Mouse (Mus musculus) midbrain, embryonic 11.5 days (tissue): ENCODE measurements at regions not wholly inside any gene's neighbourhood (a gene's known extent, or its start where the extent isn't known, plus 50 kb on each side); places are given as distances from the start of the nearest gene placed in this dataset.
A peak's percentile ranks its signal among the peaks of the same experiment; 100 is the strongest.

Experiments
- ATAC-seq: fragments of 200-750 bp; cut with Nextera tagmentation; 2 replicates; pipeline ENCODE4 v1.8.0; 2017; ENCODE audit warnings: moderate TSS enrichment, moderate library complexity; ENCODE audit not compliant: low FRiP score
- DNase-seq: peaks from one replicate; pipeline ENCODE4 v3.0.0; 2015; ENCODE audit warnings: low spot score; ENCODE audit errors: missing footprints
- H3K27ac ChIP-seq: fragments of 300-500 bp; sonication (generic); 2 replicates; pipeline ENCODE4 v1.5.1; 2014; ENCODE audit warnings: low read depth, low read length
- H3K27me3 ChIP-seq: fragments of 300-500 bp; sonication (generic); 2 replicates; pipeline ENCODE4 v1.6.1; 2014; ENCODE audit warnings: mild to moderate bottlenecking, low read length, moderate library complexity, mixed read lengths; ENCODE audit not compliant: control insufficient read depth, insufficient read depth
- H3K36me3 ChIP-seq: fragments of 300-500 bp; sonication (generic); 2 replicates; pipeline ENCODE4 v1.6.1; 2014; ENCODE audit warnings: mild to moderate bottlenecking, low read length, moderate library complexity, mixed read lengths; ENCODE audit not compliant: control insufficient read depth, insufficient read depth
- H3K4me1 ChIP-seq: fragments of 300-500 bp; sonication (generic); 2 replicates; pipeline ENCODE4 v1.6.1; 2014; ENCODE audit warnings: low read length; ENCODE audit not compliant: control insufficient read depth, insufficient read depth
- H3K4me2 ChIP-seq: fragments of 300-500 bp; sonication (generic); 2 replicates; pipeline ENCODE4 v1.6.1; 2014; ENCODE audit warnings: mild to moderate bottlenecking, moderate library complexity
- H3K4me3 ChIP-seq: fragments of 300-500 bp; sonication (generic); 2 replicates; pipeline ENCODE4 v1.5.1; 2014; ENCODE audit warnings: low read depth, low read length
- H3K9ac ChIP-seq: fragments of 300-500 bp; sonication (generic); 2 replicates; pipeline ENCODE4 v1.6.1; 2014; ENCODE audit warnings: low read length
- H3K9me3 ChIP-seq: fragments of 300-500 bp; sonication (generic); 2 replicates; pipeline ENCODE4 v1.6.1; 2016; ENCODE audit warnings: low read length; ENCODE audit not compliant: control insufficient read depth
- WGBS: fragments of 180-500 bp; shearing (Covaris S2); extraction: QIAGEN DNeasy Blood & Tissue Kit; methylation state at CpG from one replicate; pipeline ENCODE4 v1.1.7; 2014; 5-methylcytosine and 5-hydroxymethylcytosine counted together

DNA sequence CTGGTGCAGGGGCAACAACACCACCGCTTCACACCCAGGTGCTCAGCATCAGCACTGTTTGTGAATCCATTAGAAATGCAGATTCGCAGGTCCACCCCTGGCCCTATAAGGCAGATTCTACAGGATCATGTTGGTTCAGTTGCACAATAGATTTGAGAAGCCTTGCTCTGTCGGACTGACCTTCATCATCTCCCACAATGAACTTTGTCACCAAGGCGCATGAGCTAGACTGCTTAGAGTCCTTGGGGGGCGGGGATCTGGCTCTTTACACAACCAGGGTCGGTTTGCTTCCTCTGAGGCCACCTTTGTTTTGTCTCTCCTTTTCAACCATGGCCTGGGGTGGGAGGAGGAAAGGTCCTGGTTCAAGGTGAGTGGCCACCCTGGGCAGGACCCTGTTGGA lies 209.7 kb downstream of the Igsf11 start:
- peaks cover 2% of the 10 kb centered on the region; the same call in 1 of the 2 replicates for H3K4me1 ChIP-seq
- WGBS = 45% methylated on average over 6 of the region's 6 CpGs
- no peak overlapping the region for H3K4me3 ChIP-seq
- no peak overlapping the region for H3K27ac ChIP-seq
- H3K9me3 ChIP-seq = no peaks in the 10 kb centered on the region
- no peaks in the 10 kb centered on the region for H3K27me3 ChIP-seq
- H3K9ac ChIP-seq = no peak overlapping the region
- no peaks in the 10 kb centered on the region for H3K36me3 ChIP-seq
- no peak overlapping the region for H3K4me2 ChIP-seq
- no peak for DNase-seq
- ATAC-seq = no peak

DNA sequence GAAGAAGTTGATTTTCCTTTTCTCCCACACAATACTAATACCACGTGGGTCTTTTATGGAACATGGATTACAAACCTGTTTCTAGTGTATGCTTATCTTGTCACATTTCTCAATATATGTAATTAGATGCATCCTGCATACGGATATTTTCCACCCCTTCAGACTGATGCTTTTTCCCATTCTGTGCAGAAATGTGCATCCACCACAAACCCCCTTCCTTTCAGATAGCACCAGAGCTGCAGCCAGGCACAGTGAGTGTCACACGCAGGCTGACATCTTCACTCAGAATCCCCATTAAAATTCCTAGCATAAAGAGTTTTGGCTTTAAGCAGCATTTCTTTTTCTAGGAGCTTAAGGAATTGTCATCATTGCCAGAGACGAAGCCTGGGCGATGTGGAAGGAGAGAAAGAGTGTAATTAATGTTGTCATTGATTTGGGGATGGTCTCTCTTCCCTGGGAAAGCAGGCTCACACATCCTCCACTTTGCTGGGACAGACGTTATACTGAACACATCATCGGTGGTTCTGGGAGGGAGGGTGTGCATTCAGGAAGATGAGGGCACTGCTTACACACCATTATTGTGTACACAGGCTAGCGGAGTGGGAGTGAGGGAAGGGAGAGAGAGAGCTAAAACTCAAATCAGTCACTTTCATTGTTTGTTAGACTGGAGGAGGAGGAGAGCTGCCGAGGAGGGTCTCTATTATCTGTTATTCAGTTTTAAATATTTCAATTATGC lies 211.1 kb downstream of the Igsf11 start:
- DNase-seq (no peak), ATAC-seq (no peak)
- H3K27ac ChIP-seq = no peak overlapping the region
- no peak overlapping the region for H3K4me2 ChIP-seq
- no peak overlapping the region for H3K4me3 ChIP-seq
- H3K36me3 ChIP-seq = no peaks in the 10 kb centered on the region
- WGBS = 62% methylated on average over 9 of the region's 9 CpGs
- H3K4me1 ChIP-seq = peaks cover 2% of the 10 kb centered on the region; the same call in 1 of the 2 replicates
- H3K27me3 ChIP-seq = no peaks in the 10 kb centered on the region
- no peaks in the 10 kb centered on the region for H3K9me3 ChIP-seq
- H3K9ac ChIP-seq = no peak overlapping the region

- Histone ChIP-seq H3K27me3 (no peaks in the 10 kb centered on the region), H3K4me3 (peak overlapping the region; percentile 14; the same call in 1 of the 2 replicates), H3K4me2 (peak overlapping the region; percentile 43), H3K4me1 (no peaks in the 10 kb centered on the region), H3K9ac (no peak overlapping the region), H3K36me3 (no peaks in the 10 kb centered on the region), H3K27ac (no peak overlapping the region), H3K9me3 (no peaks in the 10 kb centered on the region)
- ATAC-seq = peak; percentile 83
- DNase-seq = peak; percentile 94
- WGBS = 30% methylated on average over 15 of the region's 15 CpGs
These were observed 217.0 kb downstream of the Igsf11 start for GRCm38 (mm10) chr16:39109383-39110033.

DNA sequence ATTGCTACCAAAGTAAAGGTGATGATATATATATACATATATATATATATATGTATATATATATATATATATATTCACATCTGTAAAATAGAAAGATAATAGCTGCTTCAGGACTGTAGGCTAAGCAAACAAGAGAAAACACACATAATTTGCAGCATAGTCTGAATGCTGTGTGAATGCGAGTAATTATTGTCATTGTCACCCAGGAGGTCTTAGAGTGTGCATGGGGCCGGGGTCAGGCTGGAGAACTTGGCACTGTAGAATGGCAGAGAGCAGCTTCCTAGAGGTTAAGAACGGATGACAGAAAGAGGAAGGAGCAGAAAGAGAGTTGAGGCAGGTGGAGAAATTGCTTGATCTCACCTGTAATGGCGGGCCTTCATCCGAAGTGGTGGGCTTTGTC lies 217.6 kb downstream of the Igsf11 start:
- Histone ChIP-seq H3K9me3 (no peaks in the 10 kb centered on the region), H3K27ac (no peak overlapping the region), H3K4me3 (no peak overlapping the region), H3K4me1 (no peaks in the 10 kb centered on the region), H3K36me3 (no peaks in the 10 kb centered on the region), H3K27me3 (no peaks in the 10 kb centered on the region), H3K4me2 (no peak overlapping the region; the same call in 1 of the 2 replicates), H3K9ac (no peak overlapping the region)
- DNase-seq = no peak
- peak; percentile 49; the same call in 1 of the 2 replicates for ATAC-seq
- WGBS = 90% methylated on average over 5 of the region's 5 CpGs

DNA sequence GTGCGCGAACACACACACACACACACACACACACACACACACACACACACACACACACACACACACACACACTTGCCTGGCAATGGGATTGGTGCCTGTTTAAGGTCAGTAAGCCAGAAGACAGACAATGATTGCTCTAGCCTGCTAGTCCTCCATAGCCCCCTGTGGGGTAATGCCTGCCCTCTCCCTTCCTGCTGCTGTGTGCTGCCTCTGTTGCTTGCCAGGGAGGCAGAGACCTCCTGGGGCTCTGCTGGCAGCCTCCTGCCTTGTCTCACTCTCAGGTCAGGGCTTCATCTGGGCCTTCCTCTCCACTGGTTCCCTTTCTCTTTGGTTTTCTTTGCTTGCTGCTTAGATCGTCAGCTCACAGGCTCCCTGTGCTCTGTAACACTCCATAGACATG lies 225.6 kb downstream of the Igsf11 start:
- Histone ChIP-seq H3K27ac (no peak overlapping the region), H3K36me3 (no peaks in the 10 kb centered on the region), H3K9me3 (no peaks in the 10 kb centered on the region), H3K4me3 (no peak overlapping the region), H3K4me2 (no peak overlapping the region), H3K4me1 (no peaks in the 10 kb centered on the region), H3K27me3 (no peaks in the 10 kb centered on the region), H3K9ac (no peak overlapping the region)
- DNase-seq = no peak
- ATAC-seq = no peak
- WGBS = 81% methylated on average over 3 of the region's 3 CpGs

DNA sequence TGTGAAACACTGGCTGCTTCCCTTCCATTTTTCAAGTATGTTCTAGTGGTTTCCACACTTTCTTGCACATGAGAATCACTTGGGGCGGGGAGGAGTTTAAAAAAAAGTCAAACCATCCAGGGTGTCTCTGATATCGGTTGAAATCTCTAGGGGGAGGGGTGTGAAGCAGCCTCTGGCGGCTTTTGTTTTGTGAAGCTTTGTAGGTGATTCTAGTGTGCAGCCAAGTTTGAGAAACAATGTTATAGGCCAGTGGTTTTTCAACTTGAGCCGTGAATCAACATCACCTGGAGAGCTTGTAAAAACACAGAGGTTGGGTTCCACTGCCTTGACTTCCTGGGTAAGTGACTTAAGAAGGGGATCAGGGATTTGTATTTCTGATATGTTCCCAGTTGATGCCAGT lies 227.3 kb downstream of the Igsf11 start:
- DNase-seq = no peak
- H3K4me2 ChIP-seq = no peak overlapping the region
- no peak for ATAC-seq
- H3K27ac ChIP-seq = no peak overlapping the region
- H3K9ac ChIP-seq = no peak overlapping the region
- H3K36me3 ChIP-seq = no peaks in the 10 kb centered on the region
- no peak overlapping the region for H3K4me3 ChIP-seq
- H3K9me3 ChIP-seq = no peaks in the 10 kb centered on the region
- no peaks in the 10 kb centered on the region for H3K4me1 ChIP-seq
- no peaks in the 10 kb centered on the region for H3K27me3 ChIP-seq
- 47% methylated on average over 4 of the region's 4 CpGs for WGBS

GRCm38 (mm10) chr16:39123445-39123952 lies 231.0 kb downstream of the Igsf11 start:
- Histone ChIP-seq H3K4me1 (no peaks in the 10 kb centered on the region), H3K27ac (no peak overlapping the region), H3K9ac (no peak overlapping the region), H3K4me3 (no peak overlapping the region), H3K9me3 (no peaks in the 10 kb centered on the region), H3K27me3 (no peaks in the 10 kb centered on the region), H3K4me2 (no peak overlapping the region), H3K36me3 (no peaks in the 10 kb centered on the region)
- DNase-seq (no peak), ATAC-seq (no peak)
- 80% methylated on average over 8 of the region's 8 CpGs for WGBS

DNA sequence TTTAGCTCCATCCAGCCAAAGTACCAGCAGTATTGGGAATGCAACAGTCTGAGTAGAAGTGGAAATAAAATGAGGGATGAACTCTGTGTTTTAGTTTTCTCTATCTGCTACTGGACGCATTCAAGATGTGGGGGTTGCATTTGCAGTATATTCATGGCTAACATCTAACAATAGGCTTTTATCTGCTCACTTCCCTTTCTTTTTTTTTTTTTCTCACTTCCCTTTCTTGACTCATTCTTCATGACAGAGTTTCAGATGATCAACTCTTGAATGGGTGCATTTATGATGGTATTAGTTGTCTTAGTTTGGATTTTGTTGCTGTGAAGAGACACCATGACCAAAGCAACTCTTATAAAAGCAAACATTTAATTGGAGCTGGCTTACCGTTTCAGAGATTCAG lies 240.0 kb downstream of the Igsf11 start:
- no peak overlapping the region for H3K9ac ChIP-seq
- H3K9me3 ChIP-seq = no peaks in the 10 kb centered on the region
- H3K4me2 ChIP-seq = no peak overlapping the region
- 90% methylated on average over 2 of the region's 2 CpGs for WGBS
- H3K27ac ChIP-seq = no peak overlapping the region
- no peak overlapping the region for H3K4me3 ChIP-seq
- no peaks in the 10 kb centered on the region for H3K27me3 ChIP-seq
- no peaks in the 10 kb centered on the region for H3K36me3 ChIP-seq
- ATAC-seq = no peak
- no peaks in the 10 kb centered on the region for H3K4me1 ChIP-seq
- no peak for DNase-seq

- Histone ChIP-seq H3K4me2 (no peak overlapping the region), H3K36me3 (no peaks in the 10 kb centered on the region), H3K27me3 (no peaks in the 10 kb centered on the region), H3K9ac (no peak overlapping the region), H3K9me3 (no peaks in the 10 kb centered on the region), H3K4me1 (no peaks in the 10 kb centered on the region), H3K4me3 (no peak overlapping the region), H3K27ac (no peak overlapping the region)
- no peak for ATAC-seq
- WGBS = 43% methylated on average over 4 of the region's 4 CpGs
- no peak for DNase-seq
These were observed 243.3 kb downstream of the Igsf11 start for GRCm38 (mm10) chr16:39135777-39136176.
